Mouse (Mus musculus) lung, postnatal 4 days (tissue): Measurements from ENCODE around the gene Antxrl.
A peak's percentile ranks its signal among the peaks of the same experiment; 100 is the strongest.

Source experiments
- DNase-seq, 2 experiments: peaks; one replicate each; pipeline ENCODE4 v3.0.0; 2021

The Antxrl gene

DNA sequence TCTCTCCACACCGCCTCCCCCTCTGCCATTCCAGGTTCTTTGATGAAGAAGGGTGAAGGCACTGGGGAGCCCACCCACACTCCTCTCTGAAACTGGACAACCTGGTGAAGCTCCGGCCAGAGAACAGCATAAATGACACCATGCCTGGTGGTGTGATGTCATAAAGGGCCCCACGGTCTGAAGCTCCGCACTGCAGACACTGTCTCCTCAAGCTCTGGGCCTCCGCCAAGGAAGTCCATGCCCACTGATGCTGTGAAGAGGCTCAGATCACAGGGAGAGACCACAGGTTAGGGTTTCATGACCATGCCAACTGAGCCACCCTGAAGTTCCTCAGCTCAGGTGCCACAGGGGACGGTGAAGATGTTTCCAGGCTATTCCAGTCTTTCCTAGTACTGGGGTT is at the start of gene Antxrl:
Gene Antxrl, plus strand, starts transcription at position 192 of the 400 bp plus-strand sequence.
- no peak for DNase-seq

DNA sequence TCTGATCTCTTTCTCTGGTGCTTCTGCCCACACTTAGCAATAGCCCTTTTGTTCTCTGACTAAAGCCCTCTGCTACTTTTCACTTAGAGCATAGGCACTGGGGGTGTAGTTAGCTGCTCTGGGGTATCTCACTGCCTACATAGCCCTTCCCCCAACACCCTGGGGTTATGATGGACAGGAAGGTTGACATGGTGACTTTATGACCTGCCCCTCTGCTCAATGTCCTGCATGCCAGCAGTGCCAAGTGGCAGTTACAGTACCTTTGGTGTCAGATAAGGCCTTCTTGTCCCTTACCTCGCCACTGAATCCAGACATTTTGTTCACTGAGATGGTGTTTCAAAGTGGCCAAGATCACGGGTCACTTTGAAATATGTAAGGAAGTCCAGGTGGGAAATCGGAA is 37.4 kb upstream of the Antxrl start, which contains the start of gene Gm30083:
Gene Gm30083, minus strand, starts transcription at position 120 of the 400 bp plus-strand sequence.
- DNase-seq = no peak

DNA sequence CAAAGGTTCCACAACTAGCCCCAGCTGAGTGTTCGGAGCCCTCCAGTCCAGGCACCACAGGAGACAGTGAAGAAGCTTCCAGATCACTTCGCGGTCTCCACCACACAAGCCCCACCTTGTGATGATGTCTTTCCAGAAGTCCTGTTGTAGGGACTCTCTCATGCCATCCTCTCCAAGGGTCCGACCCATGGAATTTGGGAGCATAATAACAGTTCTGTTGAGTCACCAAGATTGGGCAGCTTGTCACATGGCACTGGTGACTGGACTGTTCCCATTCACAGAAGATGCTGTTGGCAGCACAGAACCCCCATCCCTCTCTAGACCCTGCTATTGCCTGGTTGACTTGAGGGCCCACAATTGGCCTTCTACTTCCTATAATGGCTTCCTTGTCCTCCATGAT is 36.1 kb upstream of the Antxrl start, which contains the start of gene Gm5460:
Gene Gm5460, plus strand, starts transcription at position 378 of the 400 bp plus-strand sequence.
- DNase-seq = no peak

DNA sequence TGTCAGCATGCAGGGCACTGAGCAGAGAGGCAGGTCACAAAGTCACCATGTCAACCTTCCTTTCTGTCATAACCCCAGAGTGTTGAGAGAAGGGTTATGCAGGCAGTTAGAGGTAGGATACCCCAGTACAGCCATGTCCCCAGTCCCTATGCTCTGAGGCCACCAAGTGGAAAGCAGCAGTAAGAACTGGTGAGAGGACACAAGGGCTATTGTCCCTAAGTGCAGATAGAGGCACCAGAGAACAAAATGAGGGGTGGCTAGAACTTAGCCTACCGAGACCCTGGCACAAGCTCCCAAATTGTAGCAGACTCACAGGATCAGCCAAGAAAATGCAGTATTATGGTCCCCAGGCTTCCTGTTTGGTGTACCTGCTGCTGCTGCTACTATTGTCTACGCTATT is 35.6 kb upstream of the Antxrl start:
- no peak for DNase-seq

DNA sequence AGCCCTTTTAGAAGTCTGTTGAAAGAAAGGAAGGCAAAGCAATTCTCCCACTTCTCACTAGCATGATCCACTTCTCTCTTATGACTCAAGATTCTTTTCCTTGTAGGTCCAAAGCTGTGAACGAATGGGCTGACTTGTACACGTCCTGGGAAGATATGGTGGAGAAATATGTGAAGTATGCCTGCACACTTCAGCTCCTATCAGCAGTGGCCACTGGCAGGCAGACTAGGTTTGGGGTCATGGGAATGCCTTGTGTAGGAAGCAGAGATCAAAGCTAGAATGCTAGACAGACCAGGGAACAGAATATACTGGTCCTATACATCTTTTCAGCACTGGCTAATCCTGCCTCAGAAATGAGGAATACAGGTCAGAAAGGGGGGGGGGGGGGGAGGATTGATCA is 25.8 kb upstream of the Antxrl start:
- DNase-seq = no peak

DNA sequence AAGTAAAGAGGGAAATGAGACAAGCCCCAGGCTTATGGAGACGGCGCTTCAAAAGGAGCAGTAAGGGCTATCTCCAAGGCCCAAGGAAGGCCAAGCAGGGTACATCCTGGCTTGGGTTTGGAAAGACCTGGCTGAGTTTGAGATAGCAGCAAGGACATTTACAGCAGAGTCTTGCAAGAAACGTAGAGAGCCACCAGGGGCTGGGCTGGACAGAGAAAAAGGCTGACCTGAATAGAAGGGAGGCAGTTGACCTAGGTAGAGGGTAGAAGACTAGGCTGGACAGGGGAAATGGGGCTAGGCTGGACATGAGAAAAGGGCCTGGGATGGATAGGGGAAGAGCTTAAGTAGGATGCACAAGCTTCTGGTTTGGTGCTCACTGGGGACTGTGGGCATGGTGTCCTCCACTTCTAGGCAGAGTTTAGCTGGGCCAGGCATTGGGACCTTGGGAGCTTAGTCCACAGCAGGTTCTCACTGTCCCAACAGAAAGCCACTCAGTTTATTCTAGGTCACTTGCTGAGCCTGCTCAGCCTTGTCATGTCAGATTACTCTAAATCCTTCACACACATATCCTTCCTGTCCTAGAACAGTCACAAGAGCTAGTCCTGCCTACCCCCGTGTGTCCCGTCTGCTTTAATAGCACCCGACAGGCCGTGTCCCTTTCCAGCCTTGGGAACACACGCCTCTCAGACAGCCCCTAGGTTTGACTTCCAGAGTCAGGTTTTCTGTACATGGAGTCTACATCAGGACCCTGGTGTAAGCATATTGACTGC is 18.5 kb upstream of the Antxrl start:
- no peak for DNase-seq

DNA sequence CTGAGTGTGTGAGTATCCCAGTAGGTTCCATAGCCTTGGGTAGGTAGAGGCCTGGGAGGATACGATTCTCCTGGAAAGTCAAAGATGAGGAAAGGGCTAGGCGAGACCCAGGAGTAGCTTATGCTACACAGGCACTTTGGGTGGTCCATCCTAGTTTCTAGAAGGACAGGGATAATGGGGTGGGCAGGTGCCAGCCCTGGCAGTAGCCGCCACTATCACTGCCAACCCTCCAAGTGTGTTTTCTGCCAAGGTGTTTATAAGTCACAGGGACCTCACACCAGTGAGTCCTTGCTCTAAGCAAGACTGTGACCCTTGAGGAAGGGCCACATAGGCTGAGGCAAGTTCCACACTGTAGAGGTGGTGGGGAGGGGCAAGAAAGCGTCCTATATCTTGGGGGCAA is 11.3 kb upstream of the Antxrl start:
- DNase-seq = no peak

DNA sequence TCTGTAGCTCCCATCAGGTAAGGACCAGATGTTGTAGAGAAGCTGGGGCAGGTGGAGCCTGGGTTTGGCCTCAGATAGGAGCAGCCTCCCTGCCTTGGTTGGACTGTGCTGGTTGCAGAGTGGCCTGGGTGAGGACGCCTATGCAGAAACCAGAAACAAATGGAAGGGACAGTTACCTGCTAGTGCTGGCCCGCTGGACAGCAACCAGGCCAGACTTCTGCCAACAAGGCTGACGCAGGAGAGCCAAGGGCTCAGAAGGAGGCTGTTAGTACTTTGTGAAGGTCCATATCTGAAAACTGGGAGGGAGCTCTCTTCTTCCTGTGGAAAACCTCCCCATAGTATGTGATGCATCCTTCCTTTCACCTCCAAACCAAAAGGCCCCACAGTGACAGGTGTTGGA is 9.2 kb upstream of the Antxrl start:
- DNase-seq = no peak

DNA sequence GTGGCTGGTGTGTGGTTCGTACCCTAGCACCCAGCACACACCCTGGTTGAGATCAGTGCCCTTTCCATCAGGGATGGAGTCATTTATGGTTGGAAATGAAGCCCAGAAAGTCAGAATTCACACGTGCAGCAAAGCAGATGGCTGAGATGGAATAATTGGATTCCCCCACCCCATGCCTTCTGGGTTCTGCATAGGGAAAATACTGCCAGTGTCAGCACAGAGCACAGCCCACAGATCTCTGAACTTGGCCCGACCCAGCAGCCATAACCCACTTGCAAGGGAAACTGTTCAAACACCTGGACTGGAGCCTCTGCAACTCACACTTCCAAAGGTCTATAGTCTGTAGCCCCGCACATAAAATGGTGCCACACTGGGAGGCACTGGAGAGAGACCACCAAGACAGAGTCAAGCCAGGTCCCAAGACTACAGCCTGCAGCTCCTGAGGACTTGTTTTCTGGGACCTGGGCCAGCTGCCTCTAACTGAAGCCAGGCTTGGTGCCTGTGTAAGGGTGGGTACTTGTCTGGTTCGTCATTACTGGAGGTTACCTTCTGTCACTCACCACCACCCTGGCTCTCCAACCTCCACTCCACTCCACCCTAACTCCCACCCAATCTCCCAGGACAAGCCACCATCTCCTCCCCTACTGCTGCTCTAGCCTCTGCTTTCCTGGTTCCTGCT is 2.3 kb upstream of the Antxrl start:
- DNase-seq = no peak

DNA sequence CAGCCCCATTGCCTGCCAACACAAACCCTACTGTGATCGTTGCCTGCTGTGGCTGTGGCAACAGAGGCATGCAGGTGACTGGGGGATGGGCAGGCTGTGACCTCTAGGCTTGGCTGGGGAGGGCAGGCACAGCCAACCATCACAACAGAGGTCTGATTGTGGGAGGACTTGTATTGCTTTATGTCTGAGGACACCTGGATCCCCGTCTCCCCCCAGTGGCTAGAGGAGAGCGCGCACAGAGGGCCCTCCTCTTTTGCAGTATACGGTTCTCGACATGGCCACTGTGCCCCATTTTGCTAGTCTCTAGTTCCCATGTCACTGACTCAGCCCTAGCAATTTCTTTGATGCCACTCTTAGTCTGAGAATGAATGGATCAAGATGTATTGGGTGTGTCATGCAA is 19.2 kb downstream of the Antxrl start:
- no peak for DNase-seq

DNA sequence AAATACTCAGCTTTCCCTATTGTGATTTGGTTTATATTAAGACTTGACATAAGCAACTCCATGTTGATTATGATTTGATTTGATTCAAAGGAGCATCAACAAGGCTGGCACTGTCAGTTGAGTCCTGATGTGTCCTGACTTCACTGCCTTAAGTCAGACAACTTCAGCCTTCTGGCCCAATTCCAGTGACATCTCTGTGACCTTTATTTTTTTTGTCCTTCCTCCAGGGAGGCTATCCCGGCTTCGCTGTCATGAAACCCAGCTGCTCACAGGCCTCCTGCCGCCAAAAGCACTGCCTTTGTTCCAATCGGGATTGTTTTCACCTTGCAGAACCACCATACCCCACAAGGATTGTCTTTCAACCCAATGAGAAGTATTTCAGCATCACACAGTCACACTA is 22.8 kb downstream of the Antxrl start:
- no peak for DNase-seq

DNA sequence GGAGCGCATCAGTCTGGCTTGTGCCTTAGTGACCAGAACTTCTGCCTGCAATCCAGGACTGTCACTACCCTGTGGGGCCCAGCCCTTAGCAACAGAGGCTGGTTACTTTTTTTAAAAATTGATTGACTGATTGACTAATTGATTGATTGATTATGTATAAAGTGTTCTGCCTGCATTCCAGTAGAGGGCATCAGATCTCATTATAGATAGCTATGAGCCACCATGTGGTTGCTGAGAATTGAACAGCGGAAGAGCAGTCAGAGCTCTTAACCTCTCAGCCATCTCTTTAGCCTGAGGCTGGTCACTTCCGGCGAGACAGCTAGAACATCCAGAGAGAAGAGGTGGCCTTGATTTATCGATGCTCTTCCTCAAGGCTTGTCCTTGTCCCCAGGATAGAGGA is 24.7 kb downstream of the Antxrl start:
- DNase-seq = no peak

DNA sequence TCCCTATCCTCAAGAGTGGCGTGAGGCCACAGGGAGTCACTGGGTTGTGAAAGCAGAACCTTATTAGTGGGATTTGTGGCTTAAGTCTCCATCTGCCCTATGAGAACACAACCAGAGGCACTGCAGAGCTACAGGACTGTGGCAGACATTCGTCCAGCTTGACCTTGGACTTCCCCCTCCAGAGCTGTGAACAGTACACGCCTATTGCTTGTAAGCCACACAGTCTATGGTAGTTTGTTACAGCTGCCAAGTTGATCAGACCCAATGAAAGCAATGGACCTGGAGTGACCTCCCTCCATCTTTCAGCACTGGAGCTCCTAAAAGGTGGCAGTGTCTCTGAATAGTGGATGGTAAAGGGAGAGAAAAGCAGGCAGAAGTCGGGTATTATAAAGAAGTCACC is 25.8 kb downstream of the Antxrl start:
- no peak for DNase-seq

DNA sequence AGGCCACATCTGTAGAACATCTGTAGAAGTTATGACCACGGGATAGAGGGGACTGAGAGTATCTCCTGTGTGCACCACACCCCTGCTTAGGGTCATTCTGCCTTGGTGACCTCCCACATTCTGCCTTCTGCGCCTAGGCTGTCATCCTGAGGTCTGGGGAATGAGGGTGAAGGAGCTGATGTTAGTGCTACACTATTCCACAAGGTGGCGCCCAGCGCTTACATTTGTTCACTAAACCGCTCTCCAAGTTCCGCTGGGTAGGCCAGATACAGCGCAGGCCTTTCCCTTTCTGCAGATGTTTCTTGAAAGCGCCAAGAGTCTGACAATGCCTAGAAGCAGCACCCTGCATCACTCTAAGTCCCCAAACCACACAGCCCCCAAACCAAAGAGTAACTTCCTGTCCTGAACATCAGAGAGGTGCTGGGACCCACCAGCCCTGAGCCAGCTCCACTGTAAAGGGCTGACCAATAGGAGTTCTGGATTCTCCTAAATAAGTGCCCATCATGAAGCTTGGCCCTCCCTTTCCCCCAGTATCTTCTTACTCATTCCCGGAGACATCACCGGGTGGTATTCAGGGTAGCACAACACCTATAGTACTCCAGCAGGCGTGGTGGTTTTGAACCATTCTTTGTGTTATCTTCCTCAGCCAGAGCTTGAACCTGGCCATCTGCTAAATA is 28.0 kb downstream of the Antxrl start:
- peak; percentile 59 to 77 for DNase-seq

DNA sequence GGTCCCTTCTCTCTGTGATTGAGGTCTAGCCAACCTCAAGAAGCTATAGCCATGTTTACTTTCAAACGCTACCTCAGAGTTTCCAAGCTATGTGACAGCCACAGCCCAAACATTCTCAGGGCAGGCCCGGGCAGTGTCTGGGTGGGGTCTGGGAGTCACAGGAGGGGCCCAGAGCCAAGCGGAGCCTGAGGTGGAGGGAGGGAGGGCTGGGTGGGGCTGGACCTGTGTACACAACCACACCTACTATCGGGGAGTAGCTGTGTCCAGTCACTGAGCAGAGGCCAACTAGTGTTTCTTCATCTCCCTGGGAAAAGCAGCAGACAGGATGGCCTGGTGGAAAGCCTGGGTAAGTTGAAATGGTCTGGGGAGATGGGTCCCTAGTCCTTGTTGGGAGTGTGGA is 33.2 kb downstream of the Antxrl start, which contains the start of gene Anxa8:
Gene Anxa8, plus strand, starts transcription at position 251 of the 400 bp plus-strand sequence.
- DNase-seq = peak; percentile 25 to 68

DNA sequence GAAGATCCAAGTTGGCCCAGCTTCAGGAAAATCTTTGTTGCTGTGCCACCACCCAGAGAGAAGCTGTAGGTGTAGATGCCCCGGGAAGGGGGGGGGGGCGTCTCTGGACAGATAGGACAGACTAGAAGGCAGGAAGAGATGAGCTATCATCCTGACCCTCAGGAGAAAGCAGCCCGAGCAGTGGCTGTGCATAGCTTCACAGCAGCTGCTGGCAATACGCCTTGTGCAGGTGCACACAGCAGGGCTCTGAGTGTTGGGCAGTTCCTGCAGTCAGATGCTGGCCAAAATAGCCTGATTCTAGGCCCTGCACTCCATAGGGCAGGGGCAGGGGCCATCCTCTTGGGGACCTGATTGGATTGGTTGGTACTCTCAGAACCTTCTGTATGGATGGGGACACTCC is 34.3 kb downstream of the Antxrl start:
- DNase-seq = no peak

DNA sequence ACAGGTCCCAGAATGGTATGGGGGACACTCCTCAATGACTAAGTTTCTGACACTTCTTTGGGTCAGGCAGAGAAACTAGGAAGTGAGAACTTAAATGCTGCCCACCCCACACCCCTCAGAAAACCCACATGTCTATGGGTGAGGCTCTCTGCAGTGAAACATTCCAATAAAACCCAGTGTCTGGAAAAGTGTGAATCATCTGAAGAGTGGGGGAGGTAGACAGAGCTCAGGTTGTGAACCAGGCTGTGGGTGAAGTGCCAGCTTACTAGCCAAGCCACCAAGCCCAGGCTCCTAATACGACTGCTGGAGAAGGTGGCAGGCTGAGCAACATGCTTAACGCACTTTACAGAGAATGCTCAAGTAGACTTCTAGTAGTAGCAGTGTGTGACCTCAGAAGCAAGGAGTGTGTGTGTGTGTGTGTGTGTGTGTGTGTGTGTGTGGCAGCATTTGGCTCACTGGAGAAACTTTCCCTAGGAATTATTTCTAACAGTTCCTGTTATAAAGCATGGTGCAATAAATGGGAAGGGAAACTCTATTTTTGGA is 35.4 kb downstream of the Antxrl start:
- DNase-seq = no peak

DNA sequence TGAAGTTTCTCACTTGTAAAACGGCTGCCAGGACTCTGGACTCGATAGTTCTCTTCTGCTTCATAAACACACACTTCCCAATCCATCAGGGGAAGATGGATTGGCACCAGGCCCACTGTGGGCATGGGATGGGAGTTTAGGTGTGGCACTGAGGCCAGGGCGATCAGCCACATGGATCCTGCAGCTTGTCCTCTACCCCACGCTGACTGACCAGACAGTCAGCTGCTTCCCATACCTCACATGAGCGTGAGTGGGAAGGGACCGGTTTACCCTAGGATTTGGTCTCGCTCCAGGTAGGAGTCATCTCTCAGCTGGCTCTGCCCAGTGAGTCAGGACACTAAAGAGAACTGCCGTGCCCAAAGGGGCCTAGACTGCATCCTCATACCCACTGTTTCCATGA is 37.3 kb downstream of the Antxrl start:
- DNase-seq = no peak

DNA sequence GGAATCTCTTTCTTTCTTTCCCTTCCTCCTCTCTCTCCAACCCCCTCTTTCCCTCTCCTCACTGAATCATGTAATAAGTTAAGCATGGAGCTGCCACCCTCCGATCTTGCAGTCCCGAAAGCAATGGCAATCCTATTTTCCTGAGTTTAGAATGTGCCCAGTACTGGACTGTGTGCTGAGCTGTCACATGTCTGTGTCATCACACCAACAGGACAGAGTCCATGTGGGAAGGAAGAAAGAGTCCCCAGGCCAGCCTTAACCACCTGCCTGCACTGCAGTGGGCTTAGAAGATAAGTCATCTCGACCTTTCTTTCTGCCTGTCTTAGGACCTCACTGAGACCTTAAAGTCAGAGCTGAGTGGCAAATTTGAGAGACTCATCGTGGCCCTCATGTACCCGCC is 39.0 kb downstream of the Antxrl start:
- DNase-seq = no peak

DNA sequence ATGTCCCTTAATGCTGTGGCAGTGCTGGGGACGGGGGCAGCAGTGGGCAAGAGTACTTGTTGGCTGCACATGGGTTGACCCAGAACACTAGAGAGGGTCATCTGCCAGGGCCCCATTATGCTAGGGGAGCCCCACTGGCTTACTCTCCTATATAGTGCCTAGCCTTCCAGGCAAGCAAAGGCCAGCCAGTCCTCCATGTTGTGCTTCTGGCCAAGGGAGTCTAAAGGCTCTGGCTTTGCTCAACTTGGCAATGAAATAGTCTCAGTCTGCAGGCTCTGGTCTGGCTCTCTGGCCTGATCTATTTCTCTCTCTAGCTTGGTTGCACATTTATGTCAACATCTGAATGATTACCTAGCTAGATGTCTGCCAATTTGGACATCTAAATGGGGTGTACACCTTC is 40.3 kb downstream of the Antxrl start:
- no peak for DNase-seq

DNA sequence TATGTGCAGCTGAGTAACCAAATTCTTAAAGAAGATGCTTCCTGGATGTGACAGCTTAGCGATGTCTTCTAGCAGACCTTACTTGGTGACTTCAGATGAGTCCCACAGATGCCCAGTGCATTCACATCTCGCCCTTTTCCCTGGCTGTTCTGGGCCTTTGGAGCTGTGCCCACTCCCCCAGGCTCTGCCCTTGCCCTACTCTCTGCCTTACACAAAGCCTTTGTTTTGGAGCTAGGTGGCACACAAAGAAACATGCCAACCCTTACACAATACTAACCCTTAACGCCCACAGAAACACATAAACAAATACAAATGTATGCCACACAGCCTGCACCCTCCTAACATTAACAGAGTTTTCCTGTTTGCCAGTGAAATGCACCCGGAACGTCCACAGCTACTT is 43.7 kb downstream of the Antxrl start:
- no peak for DNase-seq

DNA sequence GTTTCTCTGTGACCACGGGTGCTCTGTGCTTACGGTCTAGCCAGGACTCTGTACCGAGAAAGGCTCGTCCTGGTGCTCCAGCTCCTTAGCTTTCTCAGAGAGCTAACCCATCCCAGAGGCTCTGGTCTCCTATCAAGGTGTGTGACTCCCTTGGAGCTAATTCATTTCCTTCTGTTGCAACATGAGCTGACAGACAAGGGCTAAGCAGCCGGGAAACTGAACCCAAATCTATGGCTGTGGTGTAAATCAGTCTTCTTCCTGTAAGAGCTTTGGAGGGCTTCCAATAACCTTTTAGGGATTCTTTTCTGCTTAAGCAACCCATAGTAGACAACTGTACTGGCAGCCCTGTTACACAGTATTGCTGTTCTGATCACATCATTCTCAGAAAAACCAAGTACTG is 50.1 kb downstream of the Antxrl start, which contains the start of gene A630023A22Rik:
Gene A630023A22Rik, minus strand, starts transcription at position 154 of the 400 bp plus-strand sequence.
- DNase-seq = no peak

DNA sequence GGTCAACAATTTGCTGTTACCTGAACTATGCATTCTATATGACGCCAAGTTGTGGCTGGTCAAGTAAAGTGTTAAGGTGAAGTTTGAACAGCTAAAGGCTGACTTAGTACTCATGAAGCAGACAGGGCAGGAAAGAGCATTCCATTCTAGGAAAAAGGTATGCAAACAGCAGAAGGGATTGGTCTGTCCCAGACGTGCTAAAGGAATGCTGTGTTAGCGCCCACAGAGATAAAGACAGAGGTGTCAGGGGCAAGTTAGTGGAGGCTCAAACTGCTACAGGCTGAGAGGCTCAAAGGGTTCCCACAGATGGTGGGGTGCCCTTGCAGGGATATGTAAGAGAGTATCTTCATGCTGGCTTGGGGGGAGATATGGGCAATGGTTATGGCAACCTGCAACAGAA is 51.3 kb downstream of the Antxrl start:
- no peak for DNase-seq
